Mouse (Mus musculus) hindbrain, embryonic 15.5 days (tissue): ENCODE measurements around the gene Prkg2. TPM values are rescaled to one million over a fixed set of nuclear protein-coding genes. Genes with fewer than 3 reads are reported as not detected.

Experiments
- ATAC-seq: fragments of 200-750 bp; cut with Nextera tagmentation; 2 replicates; pipeline ENCODE4 v1.8.0; 2017; ENCODE audit warnings: low read depth, moderate number of reproducible peaks, moderate TSS enrichment; ENCODE audit not compliant: low FRiP score
- H3K27ac ChIP-seq: fragments of 300-500 bp; sonication (generic); replicated peaks from 2 replicates; pipeline ENCODE4 v1.5.1; 2015; ENCODE audit warnings: mild to moderate bottlenecking, inconsistent platforms
- H3K27me3 ChIP-seq: fragments of 300-500 bp; sonication (generic); 2 replicates; pipeline ENCODE4 v1.6.1; 2015; ENCODE audit warnings: control low read depth, inconsistent platforms
- H3K36me3 ChIP-seq: fragments of 300-500 bp; sonication (generic); 2 replicates; pipeline ENCODE4 v1.6.1; 2015; ENCODE audit warnings: control low read depth, inconsistent platforms
- H3K4me1 ChIP-seq: fragments of 300-500 bp; sonication (generic); replicated peaks from 2 replicates; pipeline ENCODE4 v1.6.1; 2015; ENCODE audit warnings: control low read depth, inconsistent platforms
- H3K4me2 ChIP-seq: fragments of 300-500 bp; sonication (generic); 2 replicates; pipeline ENCODE4 v1.6.1; 2015; ENCODE audit warnings: moderate library complexity, mild to moderate bottlenecking, inconsistent platforms
- H3K4me3 ChIP-seq: fragments of 300-500 bp; sonication (generic); 2 replicates; pipeline ENCODE4 v1.5.1; 2015; ENCODE audit warnings: mild to moderate bottlenecking, inconsistent platforms
- H3K9ac ChIP-seq: fragments of 300-500 bp; sonication (generic); 2 replicates; pipeline ENCODE4 v1.6.1; 2015; ENCODE audit warnings: inconsistent platforms
- H3K9me3 ChIP-seq: fragments of 300-500 bp; sonication (generic); 2 replicates; pipeline ENCODE4 v1.6.1; 2016; ENCODE audit warnings: control low read depth, inconsistent platforms
- WGBS: fragments of 180-500 bp; shearing (Covaris S2); methylation state at CpG from one replicate; pipeline ENCODE4 v1.1.7; 2015; 5-methylcytosine and 5-hydroxymethylcytosine counted together
- polyA plus RNA-seq: library from polyadenylated mRNA; unstranded; fragments of >200 nt; fragmentation: Nextera tagmentation; extraction: Ambion mirVana; gene quantifications from 2 replicates; pipeline ENCODE4 v1.2.1, GENCODE M21; 2015

Gene Prkg2
- polyA plus RNA-seq, 1 experiment from 2014 or later, result 1.7 TPM

DNA sequence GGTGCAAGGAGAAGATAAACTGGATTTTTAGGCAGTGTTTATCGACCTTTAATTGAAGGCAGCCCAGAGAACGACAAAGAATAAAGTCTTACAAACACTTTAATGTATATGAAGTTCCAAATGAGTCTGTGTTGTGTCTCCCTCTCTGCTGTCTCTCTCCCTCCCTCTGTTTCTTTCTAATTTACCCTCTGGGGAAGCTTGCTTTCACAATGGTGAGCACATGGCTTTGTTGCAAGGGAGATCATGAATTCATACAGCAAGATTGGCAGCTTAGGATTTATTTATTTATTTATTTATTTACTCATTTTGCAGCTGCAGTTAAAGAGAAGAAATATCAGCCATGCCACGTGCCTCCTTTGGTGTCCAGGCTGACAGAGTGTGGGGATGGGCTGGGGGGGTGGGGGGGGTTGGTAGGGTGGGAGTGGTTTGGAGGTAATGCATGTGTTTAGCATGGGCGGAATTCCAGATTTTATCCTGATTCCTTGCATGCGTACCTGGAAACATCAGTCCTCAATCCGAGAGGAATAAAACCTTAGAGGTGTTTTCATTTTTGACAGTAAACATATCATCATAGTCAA lies 97.4 kb downstream of the Prkg2 start:
- Histone ChIP-seq H3K9me3 (no peaks in the 10 kb centered on the region), H3K27ac (no peak overlapping the region), H3K9ac (no peak overlapping the region), H3K4me3 (no peak overlapping the region), H3K27me3 (no peaks in the 10 kb centered on the region), H3K4me2 (no peak overlapping the region), H3K36me3 (no peaks in the 10 kb centered on the region), H3K4me1 (no peaks in the 10 kb centered on the region)
- no peak for ATAC-seq
- WGBS, result 68% methylated on average over 6 of the region's 6 CpGs

DNA sequence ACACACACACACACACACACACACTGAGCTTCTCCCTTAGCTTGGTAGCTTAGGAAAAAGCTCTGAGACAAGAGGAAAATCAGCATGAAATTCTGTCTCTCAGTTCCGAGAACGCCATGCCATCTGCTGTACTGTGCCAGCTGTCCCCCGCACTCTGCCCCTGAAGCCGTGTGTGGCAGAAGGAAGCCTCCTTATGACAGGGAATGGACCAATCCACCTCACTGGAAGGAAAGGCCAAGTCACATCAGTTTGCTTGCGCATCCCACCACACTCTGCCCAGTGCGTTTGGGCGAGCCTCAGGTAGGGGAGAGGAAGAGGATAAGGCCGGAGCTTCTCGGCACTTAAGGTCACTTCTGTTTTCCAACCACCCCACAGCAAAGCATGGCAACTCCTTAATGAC lies 98.0 kb downstream of the Prkg2 start:
- Histone ChIP-seq H3K36me3 (no peaks in the 10 kb centered on the region), H3K4me3 (no peak overlapping the region), H3K27ac (no peak overlapping the region), H3K4me2 (no peak overlapping the region), H3K27me3 (no peaks in the 10 kb centered on the region), H3K9me3 (no peaks in the 10 kb centered on the region), H3K4me1 (no peaks in the 10 kb centered on the region), H3K9ac (no peak overlapping the region)
- WGBS, result 67% methylated on average over 9 of the region's 9 CpGs
- peak; percentile 59; the same call in 1 of the 2 replicates for ATAC-seq

DNA sequence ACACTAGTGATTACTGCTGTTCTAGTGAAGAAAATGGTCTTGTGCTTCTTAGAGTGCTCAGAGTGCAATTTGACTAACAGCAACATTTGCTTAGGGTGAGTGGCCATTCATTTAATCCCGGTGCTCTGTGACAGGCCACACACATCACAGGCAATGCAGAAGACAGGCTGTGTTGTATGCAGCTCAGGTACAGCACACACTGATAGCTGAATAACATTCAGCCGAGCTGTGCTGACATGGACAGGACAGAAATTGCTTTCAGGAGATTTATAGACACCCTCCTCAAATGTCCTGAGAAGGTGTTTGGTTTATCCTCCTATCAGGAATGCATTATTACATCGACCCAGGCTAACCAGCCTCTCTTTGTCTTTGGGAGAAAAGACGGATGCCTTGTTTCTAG lies 99.3 kb downstream of the Prkg2 start:
- Histone ChIP-seq H3K9me3 (no peaks in the 10 kb centered on the region), H3K36me3 (no peaks in the 10 kb centered on the region), H3K4me2 (no peak overlapping the region), H3K9ac (no peak overlapping the region), H3K27ac (no peak overlapping the region), H3K4me3 (no peak overlapping the region), H3K4me1 (no peaks in the 10 kb centered on the region), H3K27me3 (no peaks in the 10 kb centered on the region)
- 54% methylated on average over 4 of the region's 4 CpGs for WGBS
- ATAC-seq, result no peak

DNA sequence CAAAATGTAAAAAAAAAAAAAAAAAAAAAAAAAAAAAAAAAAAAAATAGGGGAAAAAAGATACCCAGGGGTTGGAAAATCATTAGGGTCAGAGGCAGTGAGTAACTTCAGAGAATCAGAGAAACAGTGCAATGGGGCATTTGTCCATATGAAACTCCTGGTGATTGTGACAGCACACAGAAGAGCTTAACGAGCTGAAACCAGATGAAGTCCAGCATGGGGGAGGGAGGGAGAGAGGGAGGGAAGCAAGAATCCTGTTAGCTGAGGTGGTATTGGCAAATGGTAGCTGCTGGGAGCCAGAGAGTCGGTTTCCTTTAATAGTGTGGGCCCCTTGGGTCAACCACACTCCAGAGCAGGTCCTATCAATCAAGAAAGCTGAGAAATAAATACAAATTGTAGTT lies 100.5 kb downstream of the Prkg2 start:
- Histone ChIP-seq H3K9ac (no peak overlapping the region), H3K4me1 (no peaks in the 10 kb centered on the region), H3K4me3 (no peak overlapping the region), H3K27ac (no peak overlapping the region), H3K4me2 (no peak overlapping the region), H3K27me3 (no peaks in the 10 kb centered on the region), H3K9me3 (no peaks in the 10 kb centered on the region), H3K36me3 (no peaks in the 10 kb centered on the region)
- no peak for ATAC-seq
- WGBS, result 47% methylated on average over 2 of the region's 2 CpGs

DNA sequence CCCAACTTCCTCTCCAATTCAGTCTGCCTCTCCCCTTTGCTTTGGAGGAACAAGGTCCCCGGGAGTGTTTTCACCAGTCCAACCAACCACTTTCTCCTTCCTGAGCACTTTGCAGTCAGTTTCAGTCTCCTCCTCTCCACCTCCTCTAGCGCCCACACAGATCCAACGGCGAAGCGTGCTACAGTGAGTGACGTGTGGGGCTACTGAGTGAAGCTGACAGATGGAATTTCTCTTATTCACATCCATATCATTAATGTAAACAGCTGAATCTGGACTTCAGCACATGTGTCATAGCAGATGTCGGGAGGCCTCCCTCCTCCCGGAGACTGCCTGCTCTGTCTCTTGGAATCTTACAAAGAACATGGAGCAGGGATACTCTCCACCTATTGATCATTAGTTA lies 101.2 kb downstream of the Prkg2 start:
- H3K27me3 ChIP-seq, result no peaks in the 10 kb centered on the region
- ATAC-seq, result no peak
- no peaks in the 10 kb centered on the region for H3K36me3 ChIP-seq
- no peak overlapping the region for H3K27ac ChIP-seq
- H3K4me1 ChIP-seq, result no peaks in the 10 kb centered on the region
- H3K9ac ChIP-seq, result no peak overlapping the region
- no peaks in the 10 kb centered on the region for H3K9me3 ChIP-seq
- H3K4me2 ChIP-seq, result no peak overlapping the region
- H3K4me3 ChIP-seq, result no peak overlapping the region
- WGBS, result 69% methylated on average over 8 of the region's 8 CpGs

DNA sequence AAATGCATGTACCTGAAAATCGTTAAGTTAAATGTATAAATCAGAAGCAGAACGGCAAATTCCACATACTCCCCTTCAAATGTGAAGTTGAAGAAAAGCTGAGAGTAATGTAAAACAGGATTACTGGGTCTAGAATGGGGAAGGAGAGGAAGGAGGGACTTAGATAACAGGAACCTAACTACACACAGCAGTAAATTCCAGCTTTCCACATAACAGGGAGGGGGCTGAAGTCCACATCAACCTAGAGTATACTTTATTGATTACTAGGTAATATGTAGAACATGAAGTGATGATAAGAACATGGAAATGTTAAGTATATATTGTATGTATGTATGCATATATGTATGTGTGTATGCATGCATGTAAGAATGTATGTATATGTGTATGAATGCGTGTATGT lies 114.2 kb downstream of the Prkg2 start:
- Histone ChIP-seq H3K36me3 (no peaks in the 10 kb centered on the region), H3K4me2 (no peak overlapping the region), H3K9ac (no peak overlapping the region), H3K9me3 (no peaks in the 10 kb centered on the region), H3K27me3 (no peaks in the 10 kb centered on the region), H3K27ac (no peak overlapping the region), H3K4me1 (no peaks in the 10 kb centered on the region), H3K4me3 (no peak overlapping the region)
- 93% methylated on average over 3 of the region's 3 CpGs for WGBS
- ATAC-seq, result no peak

DNA sequence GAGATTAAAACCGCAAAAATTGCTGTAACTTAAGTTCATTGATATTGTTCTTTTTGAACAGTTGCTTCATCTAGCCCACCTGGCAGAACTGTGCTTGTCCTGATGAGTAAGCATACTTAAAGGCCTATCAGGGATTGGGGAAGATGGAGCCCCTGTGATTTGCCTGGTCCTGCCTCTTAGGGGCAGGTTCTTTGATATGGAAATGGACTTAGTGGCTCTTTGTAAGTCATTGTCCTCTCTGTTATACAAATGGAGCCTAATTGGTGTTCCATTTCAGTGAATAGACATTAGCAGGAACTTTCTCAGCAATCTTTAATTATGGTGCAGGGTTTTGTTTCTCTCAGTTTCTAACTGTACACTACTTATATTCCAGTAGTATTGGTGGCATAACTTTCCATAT lies 115.5 kb downstream of the Prkg2 start:
- H3K9ac ChIP-seq, result no peak overlapping the region
- no peak for ATAC-seq
- no peak overlapping the region for H3K4me3 ChIP-seq
- H3K4me2 ChIP-seq, result no peak overlapping the region
- H3K9me3 ChIP-seq, result no peaks in the 10 kb centered on the region
- H3K36me3 ChIP-seq, result no peaks in the 10 kb centered on the region
- no peaks in the 10 kb centered on the region for H3K4me1 ChIP-seq
- no peaks in the 10 kb centered on the region for H3K27me3 ChIP-seq
- H3K27ac ChIP-seq, result no peak overlapping the region
- WGBS, result 65% methylated on average over 1 of the region's 1 CpGs

DNA sequence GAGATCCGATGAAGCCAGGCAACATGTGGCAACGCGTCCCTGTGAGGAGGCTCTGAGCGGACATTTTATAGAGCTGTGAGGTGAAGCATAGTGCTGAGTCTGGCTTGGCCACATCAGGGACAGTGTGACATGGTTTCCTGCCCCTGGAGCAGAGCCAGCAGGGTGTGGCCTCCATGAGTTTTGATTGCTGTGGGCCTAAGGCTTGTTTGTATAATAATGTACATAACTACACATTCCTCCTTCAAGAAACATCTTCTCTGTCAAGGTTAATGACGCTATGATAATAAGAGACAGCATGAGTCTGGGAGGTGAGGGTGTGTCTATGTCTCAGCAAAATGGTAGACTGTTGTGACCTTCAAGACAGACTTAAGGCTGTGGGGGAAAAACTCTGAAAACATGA lies 118.4 kb downstream of the Prkg2 start:
- ATAC-seq, result no peak
- Histone ChIP-seq H3K9me3 (no peaks in the 10 kb centered on the region), H3K4me3 (no peak overlapping the region), H3K4me1 (no peaks in the 10 kb centered on the region), H3K27ac (no peak overlapping the region), H3K9ac (no peak overlapping the region), H3K36me3 (no peaks in the 10 kb centered on the region), H3K4me2 (no peak overlapping the region), H3K27me3 (no peaks in the 10 kb centered on the region)
- WGBS, result 95% methylated on average over 5 of the region's 5 CpGs

DNA sequence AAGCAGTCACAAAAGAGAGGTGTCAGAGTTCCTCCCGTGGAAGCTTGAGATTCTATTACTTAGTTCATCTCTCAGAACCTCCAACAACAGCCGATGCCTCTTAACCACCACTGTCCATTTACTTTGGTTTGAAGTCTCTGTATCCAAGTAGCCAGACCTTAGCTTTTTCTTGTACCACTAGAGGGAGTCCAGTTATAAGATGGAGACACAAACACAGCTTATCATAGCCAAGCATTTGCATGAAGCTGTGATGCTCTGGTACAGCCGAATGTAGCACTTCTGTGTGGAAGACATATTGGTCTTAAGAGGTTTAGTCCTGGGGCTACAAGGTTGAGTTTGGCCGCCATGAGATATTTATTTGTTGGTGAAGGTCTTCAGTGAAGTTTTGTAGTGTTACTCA lies 134.8 kb downstream of the Prkg2 start:
- peak; percentile 65; the same call in 1 of the 2 replicates for ATAC-seq
- Histone ChIP-seq H3K4me3 (no peak overlapping the region), H3K4me2 (no peak overlapping the region), H3K27ac (no peak overlapping the region), H3K27me3 (no peaks in the 10 kb centered on the region), H3K36me3 (no peaks in the 10 kb centered on the region), H3K9ac (no peak overlapping the region), H3K4me1 (no peaks in the 10 kb centered on the region), H3K9me3 (0 out of 2 replicates have a peak, but pooled peaks cover 4% of the 10 kb centered on the region)
- WGBS, result 67% methylated on average over 4 of the region's 4 CpGs

DNA sequence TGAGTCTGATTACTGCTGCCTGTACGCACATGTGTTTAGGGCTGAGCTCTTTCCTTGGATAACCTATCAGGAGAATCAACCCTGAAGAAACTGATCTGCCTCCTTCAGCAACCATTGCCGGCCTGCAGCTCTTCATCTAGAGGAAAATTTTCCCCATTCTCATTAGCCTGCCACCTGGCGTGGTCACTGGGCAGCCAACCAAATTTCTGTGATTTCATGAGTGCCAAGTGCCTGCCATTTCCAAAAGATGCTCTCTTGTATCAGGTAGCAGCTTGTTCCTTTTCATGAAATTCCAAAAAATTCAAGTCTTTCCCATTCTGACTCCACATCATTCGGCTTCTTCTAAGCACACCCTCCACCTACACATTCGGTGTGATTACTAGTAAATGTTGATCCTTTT lies 136.2 kb downstream of the Prkg2 start:
- Histone ChIP-seq H3K27me3 (no peaks in the 10 kb centered on the region), H3K4me1 (no peaks in the 10 kb centered on the region), H3K9ac (no peak overlapping the region), H3K27ac (no peak overlapping the region), H3K4me3 (no peak overlapping the region), H3K9me3 (0 out of 2 replicates have a peak, but pooled peaks cover under 1% of the 10 kb centered on the region), H3K4me2 (no peak overlapping the region), H3K36me3 (no peaks in the 10 kb centered on the region)
- no peak for ATAC-seq
- 82% methylated on average over 5 of the region's 5 CpGs for WGBS

DNA sequence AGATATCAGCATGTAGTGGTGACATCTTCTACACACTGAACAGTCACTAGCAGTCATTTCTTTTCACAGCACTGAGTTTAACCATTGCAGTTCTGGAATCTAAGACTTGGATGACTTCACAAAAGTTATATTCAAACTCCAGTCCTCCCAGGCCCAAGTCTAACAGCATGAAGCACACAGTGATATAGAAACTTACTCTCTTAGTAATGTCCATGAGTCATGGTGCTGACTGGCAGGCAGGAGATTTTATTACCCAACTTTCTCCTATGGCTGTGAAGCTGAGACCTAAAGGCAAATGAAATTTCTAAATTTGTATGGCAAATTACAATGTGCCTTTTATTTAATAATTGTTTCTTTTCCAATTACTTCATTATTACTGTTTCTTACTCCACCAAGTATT lies 139.2 kb downstream of the Prkg2 start:
- Histone ChIP-seq H3K36me3 (no peaks in the 10 kb centered on the region), H3K9ac (no peak overlapping the region), H3K27ac (no peak overlapping the region), H3K27me3 (no peaks in the 10 kb centered on the region), H3K9me3 (no peaks in the 10 kb centered on the region), H3K4me1 (no peaks in the 10 kb centered on the region), H3K4me3 (no peak overlapping the region), H3K4me2 (no peak overlapping the region)
- no peak for ATAC-seq

DNA sequence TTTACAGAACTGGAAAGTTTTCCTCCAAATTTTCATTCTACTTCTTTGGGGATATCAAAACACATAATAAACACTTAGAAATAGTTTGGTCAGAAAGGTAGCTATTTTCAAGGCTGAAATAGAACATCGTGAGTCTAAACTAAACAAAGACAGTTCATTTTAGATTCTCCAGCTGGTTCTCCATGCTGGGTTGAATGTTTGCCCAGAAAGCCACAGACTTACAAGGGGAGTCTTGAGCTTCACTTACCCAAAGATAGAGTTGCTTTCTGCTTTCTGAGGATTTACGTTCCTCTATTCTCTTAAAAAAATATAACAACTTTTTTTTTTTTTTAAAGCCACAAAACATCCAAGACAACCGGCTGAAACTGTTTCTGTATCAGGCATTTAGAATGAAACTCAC lies 142.9 kb downstream of the Prkg2 start:
- H3K27ac ChIP-seq, result no peak overlapping the region
- no peak overlapping the region for H3K9ac ChIP-seq
- H3K4me3 ChIP-seq, result no peak overlapping the region
- H3K36me3 ChIP-seq, result no peaks in the 10 kb centered on the region
- WGBS, result 91% methylated on average over 3 of the region's 3 CpGs
- no peaks in the 10 kb centered on the region for H3K4me1 ChIP-seq
- no peak overlapping the region for H3K4me2 ChIP-seq
- H3K27me3 ChIP-seq, result no peaks in the 10 kb centered on the region
- H3K9me3 ChIP-seq, result no peaks in the 10 kb centered on the region
- ATAC-seq, result no peak

DNA sequence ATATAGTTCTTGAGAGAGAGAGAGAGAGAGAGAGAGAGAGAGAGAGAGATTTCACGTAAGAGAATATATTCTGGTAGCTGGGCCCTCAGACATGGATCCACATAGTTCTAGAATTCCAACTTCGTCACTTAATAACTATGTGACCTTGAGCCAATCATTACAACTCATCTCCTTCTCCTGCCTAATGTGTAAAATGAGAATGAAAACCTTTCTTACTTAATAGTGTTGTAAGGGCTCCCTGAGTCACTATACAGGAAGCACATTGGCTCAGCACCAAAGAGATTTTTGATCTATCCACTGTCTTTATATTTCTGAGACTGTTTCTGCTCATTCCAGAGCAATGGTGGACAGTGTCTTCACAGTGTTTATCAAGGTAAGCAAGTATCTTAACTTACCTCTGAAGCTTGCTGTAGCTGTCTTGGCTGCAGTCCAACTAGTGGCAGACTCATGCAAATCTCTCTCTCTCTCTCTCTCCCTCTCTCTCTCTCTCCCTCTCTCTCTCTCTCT lies 146.6 kb downstream of the Prkg2 start:
- ATAC-seq, result no peak
- H3K36me3 ChIP-seq, result no peaks in the 10 kb centered on the region
- WGBS, result 92% methylated on average over 2 of the region's 2 CpGs

More for the DNA sequence above, 146.6 kb downstream of the Prkg2 start:
- no peak overlapping the region for H3K4me2 ChIP-seq
- H3K4me1 ChIP-seq, result no peaks in the 10 kb centered on the region
- no peak overlapping the region for H3K9ac ChIP-seq
- no peak overlapping the region for H3K4me3 ChIP-seq
- no peaks in the 10 kb centered on the region for H3K9me3 ChIP-seq
- H3K27ac ChIP-seq, result no peak overlapping the region
- H3K27me3 ChIP-seq, result no peaks in the 10 kb centered on the region
